Mouse (Mus musculus): ENCODE measurements at regions not wholly inside any gene's neighbourhood (a gene's known extent, or its start where the extent isn't known, plus 50 kb on each side); places are given as distances from the start of the nearest gene placed in this dataset.

DNA sequence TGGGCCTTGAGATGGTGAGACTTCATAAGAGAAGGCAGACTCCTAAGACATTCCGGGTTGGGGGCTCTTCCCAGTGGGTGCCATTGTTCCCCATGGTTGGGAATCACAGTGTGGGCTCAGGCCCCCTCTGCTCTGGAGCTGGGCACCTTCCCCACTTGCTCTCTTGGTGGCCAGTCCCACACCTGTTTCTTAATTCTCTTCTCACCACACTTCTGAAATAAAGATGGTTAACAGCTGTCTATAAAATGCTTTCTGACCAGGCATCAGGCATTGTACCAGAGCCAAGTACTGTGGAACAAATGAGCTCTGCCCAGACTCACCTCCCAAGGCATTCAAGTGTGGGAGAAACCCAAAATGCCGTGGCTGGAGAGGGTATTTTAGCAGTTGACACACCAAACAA is 88.8 kb upstream of the Bcl6 start:
- TF ChIP-seq CTCF (IDR thresholded peaks at IDR 0.05; ENCODE audit: borderline replicate concordance, insufficient read depth, low read length) (no peak), POLR2A (IDR thresholded peaks at IDR 0.05; ENCODE audit: low read depth, low read length) (no peak)

Measured in embryonic fibroblast, embryonic 13.5 days (primary cell).